Mouse (Mus musculus): ENCODE measurements at regions not wholly inside any gene's neighbourhood (a gene's known extent, or its start where the extent isn't known, plus 50 kb on each side); places are given as distances from the start of the nearest gene placed in this dataset.
"Not testable (repeated sequence)": the region's sequence is repeated elsewhere in the genome, so short reads cannot be mapped to it uniquely, and the experiment has no call there.

- H3K27ac ChIP-seq (ENCODE audit: low read depth) = no peak overlapping the region
- no peak overlapping the region for H3K4me3 ChIP-seq (ENCODE audit: low read depth, low read length)
- no peaks in the 10 kb centered on the region for H3K27me3 ChIP-seq (ENCODE audit: insufficient read depth, low read length)
- ATAC-seq (ENCODE audit: insufficient read depth) (no peak), DNase-seq (no peak)
- H3K9ac ChIP-seq = no peak overlapping the region
- peaks cover 10% of the 10 kb centered on the region for H3K4me1 ChIP-seq (ENCODE audit: insufficient read depth)
- no peak for TF ChIP-seq CTCF (IDR thresholded peaks at IDR 0.05; ENCODE audit: low read depth)
- no peaks in the 10 kb centered on the region for H3K36me3 ChIP-seq (ENCODE audit: insufficient read depth)
- no peaks in the 10 kb centered on the region for H3K9me3 ChIP-seq (ENCODE audit: low read depth, low read length)
- H3K4me2 ChIP-seq = no peak overlapping the region
- WGBS = 94% methylated on average over 15 of the region's 15 CpGs
These were observed 93.7 kb upstream of the Slc38a2 start for GRCm38 (mm10) chr15:96793251-96793650.

GRCm38 (mm10) chr15:96791306-96791705, 91.8 kb upstream of the Slc38a2 start:
- WGBS = 65% methylated on average over 6 of the region's 6 CpGs
- Histone ChIP-seq H3K27me3 (ENCODE audit: insufficient read depth, low read length) (no peaks in the 10 kb centered on the region), H3K9me3 (ENCODE audit: low read depth, low read length) (no peaks in the 10 kb centered on the region), H3K36me3 (ENCODE audit: insufficient read depth) (no peaks in the 10 kb centered on the region), H3K4me3 (ENCODE audit: low read depth, low read length) (no peak overlapping the region), H3K4me2 (no peak overlapping the region), H3K9ac (no peak overlapping the region), H3K4me1 (ENCODE audit: insufficient read depth) (peaks cover 6% of the 10 kb centered on the region; the same call in 1 of the 2 replicates), H3K27ac (ENCODE audit: low read depth) (no peak overlapping the region)
- no peak for TF ChIP-seq CTCF (IDR thresholded peaks at IDR 0.05; ENCODE audit: low read depth)
- no peak for ATAC-seq (ENCODE audit: insufficient read depth)
- DNase-seq = no peak

DNA sequence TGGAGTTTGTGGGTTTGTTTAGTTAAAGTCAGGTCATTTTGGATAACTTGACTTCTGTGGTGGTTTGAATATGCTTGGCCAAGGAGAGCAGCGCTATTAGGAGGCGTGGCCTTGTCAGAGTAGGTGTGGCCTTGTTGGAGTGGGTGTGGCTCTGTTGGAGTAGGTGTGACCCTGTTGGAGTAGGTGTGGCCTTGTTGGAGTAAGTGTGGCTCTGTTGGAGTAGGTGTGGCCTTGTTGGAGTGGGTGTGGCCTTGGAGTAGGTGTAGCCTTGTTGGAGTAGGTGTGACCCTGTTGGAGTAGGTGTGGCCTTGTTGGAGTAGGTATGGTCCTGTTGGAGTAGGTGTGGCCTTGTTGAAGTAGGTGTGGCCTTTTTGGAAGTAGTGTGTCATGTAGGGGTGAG, 88.4 kb upstream of the Slc38a2 start:
- DNase-seq = not testable (repeated sequence)
- WGBS = 97% methylated on average over 2 of the region's 2 CpGs

DNA sequence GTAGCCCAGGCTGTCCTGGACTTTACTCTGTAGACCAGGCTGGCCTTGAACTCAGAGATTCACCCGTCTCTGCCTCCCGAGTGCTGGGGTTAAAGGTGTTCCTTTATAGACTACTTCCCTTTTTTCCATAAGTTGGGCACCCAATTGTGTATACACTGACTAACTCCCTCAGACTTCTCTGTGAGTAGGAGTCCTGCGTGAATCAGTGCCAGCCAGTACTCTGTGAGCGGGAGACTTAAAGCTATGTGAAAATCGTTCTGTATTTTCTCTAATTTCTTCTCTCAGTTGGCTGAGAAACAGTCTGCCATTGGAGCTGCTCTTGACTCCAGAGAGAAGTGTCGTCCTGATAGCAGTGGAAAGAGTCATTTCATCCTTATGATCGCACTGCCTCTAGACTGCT, 85.0 kb upstream of the Slc38a2 start:
- no peaks in the 10 kb centered on the region for H3K27me3 ChIP-seq (ENCODE audit: insufficient read depth, low read length)
- H3K9me3 ChIP-seq (ENCODE audit: low read depth, low read length) = no peaks in the 10 kb centered on the region
- H3K4me2 ChIP-seq = no peak overlapping the region
- no peak for DNase-seq
- no peak overlapping the region for H3K4me3 ChIP-seq (ENCODE audit: low read depth, low read length)
- 86% methylated on average over 7 of the region's 7 CpGs for WGBS
- ATAC-seq (ENCODE audit: insufficient read depth) = no peak
- H3K9ac ChIP-seq = no peak overlapping the region
- 0 out of 2 replicates have a peak, but pooled peaks cover under 1% of the 10 kb centered on the region for H3K4me1 ChIP-seq (ENCODE audit: insufficient read depth)
- no peak for TF ChIP-seq CTCF (IDR thresholded peaks at IDR 0.05; ENCODE audit: low read depth)
- no peaks in the 10 kb centered on the region for H3K36me3 ChIP-seq (ENCODE audit: insufficient read depth)
- H3K27ac ChIP-seq (ENCODE audit: low read depth) = no peak overlapping the region

More for the DNA sequence above, 88.4 kb upstream of the Slc38a2 start:
- not testable (repeated sequence) for H3K9me3 ChIP-seq (ENCODE audit: low read depth, low read length); H3K9ac ChIP-seq; H3K27me3 ChIP-seq (ENCODE audit: insufficient read depth, low read length); H3K4me1 ChIP-seq (ENCODE audit: insufficient read depth); H3K4me2 ChIP-seq; ATAC-seq (ENCODE audit: insufficient read depth); H3K4me3 ChIP-seq (ENCODE audit: low read depth, low read length); H3K36me3 ChIP-seq (ENCODE audit: insufficient read depth); H3K27ac ChIP-seq (ENCODE audit: low read depth)

DNA sequence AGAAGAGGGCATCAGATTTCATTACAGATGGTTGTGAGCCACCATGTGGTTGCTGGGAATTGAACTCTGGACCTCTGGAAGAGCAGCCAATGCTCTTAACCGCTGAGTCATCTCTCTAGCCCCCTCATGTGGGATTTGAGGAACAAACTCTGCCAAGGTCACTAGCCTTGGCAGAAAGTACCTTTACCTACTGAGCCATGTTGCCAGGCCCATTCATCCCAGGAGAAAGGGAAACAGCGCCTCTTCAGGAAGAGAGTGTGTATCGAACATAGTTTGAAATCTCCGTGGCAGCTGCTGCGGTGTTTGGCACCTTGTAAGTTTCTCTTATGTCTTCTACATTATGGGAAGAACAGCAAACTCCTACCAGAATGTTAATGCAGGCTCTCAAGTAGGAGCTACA, 82.0 kb upstream of the Slc38a2 start:
- WGBS = 81% methylated on average over 5 of the region's 5 CpGs
- no peak for ATAC-seq (ENCODE audit: insufficient read depth)
- no peak for TF ChIP-seq CTCF (IDR thresholded peaks at IDR 0.05; ENCODE audit: low read depth)

GRCm38 (mm10) chr15:96780606-96781005, 81.1 kb upstream of the Slc38a2 start:
- 73% methylated on average over 5 of the region's 5 CpGs for WGBS
- ATAC-seq (ENCODE audit: insufficient read depth) (no peak), DNase-seq (no peak)
- H3K9me3 ChIP-seq (ENCODE audit: low read depth, low read length) = no peaks in the 10 kb centered on the region
- H3K27me3 ChIP-seq (ENCODE audit: insufficient read depth, low read length) = no peaks in the 10 kb centered on the region
- TF ChIP-seq CTCF (IDR thresholded peaks at IDR 0.05; ENCODE audit: low read depth) = no peak
- H3K4me2 ChIP-seq = no peak overlapping the region
- no peak overlapping the region for H3K27ac ChIP-seq (ENCODE audit: low read depth)
- H3K4me3 ChIP-seq (ENCODE audit: low read depth, low read length) = no peak overlapping the region
- 0 out of 2 replicates have a peak, but pooled peaks cover 4% of the 10 kb centered on the region for H3K4me1 ChIP-seq (ENCODE audit: insufficient read depth)
- no peaks in the 10 kb centered on the region for H3K36me3 ChIP-seq (ENCODE audit: insufficient read depth)
- no peak overlapping the region for H3K9ac ChIP-seq

More for the DNA sequence above, 82.0 kb upstream of the Slc38a2 start:
- Histone ChIP-seq H3K4me1 (ENCODE audit: insufficient read depth) (0 out of 2 replicates have a peak, but pooled peaks cover 4% of the 10 kb centered on the region), H3K4me2 (no peak overlapping the region), H3K9ac (no peak overlapping the region), H3K36me3 (ENCODE audit: insufficient read depth) (no peaks in the 10 kb centered on the region), H3K27ac (ENCODE audit: low read depth) (no peak overlapping the region), H3K4me3 (ENCODE audit: low read depth, low read length) (no peak overlapping the region), H3K9me3 (ENCODE audit: low read depth, low read length) (no peaks in the 10 kb centered on the region), H3K27me3 (ENCODE audit: insufficient read depth, low read length) (no peaks in the 10 kb centered on the region)
- no peak for DNase-seq

- no peak overlapping the region for H3K9ac ChIP-seq
- H3K4me1 ChIP-seq (ENCODE audit: insufficient read depth) = 0 out of 2 replicates have a peak, but pooled peaks cover 4% of the 10 kb centered on the region
- no peak for TF ChIP-seq CTCF (IDR thresholded peaks at IDR 0.05; ENCODE audit: low read depth)
- H3K27me3 ChIP-seq (ENCODE audit: insufficient read depth, low read length) = no peaks in the 10 kb centered on the region
- H3K27ac ChIP-seq (ENCODE audit: low read depth) = peak overlapping the region; percentile 10; the same call in 1 of the 2 replicates
- no peak overlapping the region for H3K4me2 ChIP-seq
- WGBS = 59% methylated on average over 7 of the region's 7 CpGs
- H3K9me3 ChIP-seq (ENCODE audit: low read depth, low read length) = no peaks in the 10 kb centered on the region
- no peaks in the 10 kb centered on the region for H3K36me3 ChIP-seq (ENCODE audit: insufficient read depth)
- DNase-seq (no peak), ATAC-seq (ENCODE audit: insufficient read depth) (no peak)
- no peak overlapping the region for H3K4me3 ChIP-seq (ENCODE audit: low read depth, low read length)
These were observed 79.8 kb upstream of the Slc38a2 start for GRCm38 (mm10) chr15:96779358-96779757.
